Mouse (Mus musculus) forebrain, postnatal 0 days (tissue): Measurements from ENCODE around the gene Lmntd1. TPM values are rescaled to one million over a fixed set of nuclear protein-coding genes. Genes with fewer than 3 reads are reported as not detected.

Experiments
- ATAC-seq: fragments of 200-750 bp; cut with Nextera tagmentation; 2 replicates; pipeline ENCODE4 v1.8.0; 2017; ENCODE audit warnings: mild to moderate bottlenecking, moderate library complexity
- DNase-seq: peaks from one replicate; pipeline ENCODE4 v3.0.0-alpha.2; 2015
- H3K27ac ChIP-seq: fragments of 300-500 bp; sonication (generic); 2 replicates; pipeline ENCODE4 v1.5.1; 2014; ENCODE audit warnings: low read depth, mild to moderate bottlenecking, antibody characterized with exemption, low read length, moderate library complexity, mixed read lengths
- H3K27me3 ChIP-seq: fragments of 300-500 bp; sonication (generic); 2 replicates; pipeline ENCODE4 v1.6.1; 2014; ENCODE audit warnings: mild to moderate bottlenecking, low read length, mixed read lengths; ENCODE audit not compliant: insufficient read depth
- H3K36me3 ChIP-seq: fragments of 300-500 bp; sonication (generic); 2 replicates; pipeline ENCODE4 v1.6.1; 2014; ENCODE audit warnings: mild to moderate bottlenecking, moderate library complexity; ENCODE audit not compliant: insufficient read depth
- H3K4me1 ChIP-seq: fragments of 300-500 bp; sonication (generic); 2 replicates; pipeline ENCODE4 v1.6.1; 2014; ENCODE audit warnings: antibody characterized with exemption; ENCODE audit not compliant: insufficient read depth
- H3K4me2 ChIP-seq: fragments of 300-500 bp; sonication (generic); 2 replicates; pipeline ENCODE4 v1.6.1; 2014; ENCODE audit warnings: low read depth, mild to moderate bottlenecking, moderate library complexity
- H3K4me3 ChIP-seq: fragments of 300-500 bp; sonication (generic); 2 replicates; pipeline ENCODE4 v1.5.1; 2014; ENCODE audit warnings: low read depth, low read length, mixed read lengths
- H3K9ac ChIP-seq: fragments of 300-500 bp; sonication (generic); 2 replicates; pipeline ENCODE4 v1.6.1; 2014; ENCODE audit warnings: mild to moderate bottlenecking
- H3K9me3 ChIP-seq: fragments of 300-500 bp; sonication (generic); 2 replicates; pipeline ENCODE4 v1.6.1; 2016; ENCODE audit warnings: low read length
- CTCF ChIP-seq: sonication (generic); IDR thresholded peaks from 2 replicates; pipeline ENCODE4 v1.5.1; 2016; ENCODE audit warnings: antibody characterized with exemption, control low read depth, low read depth
- WGBS: fragments of 180-500 bp; shearing (Covaris S2); extraction: QIAGEN DNeasy Blood & Tissue Kit; methylation state at CpG from one replicate; pipeline ENCODE4 v1.1.7; 2014; 5-methylcytosine and 5-hydroxymethylcytosine counted together
- polyA plus RNA-seq: library from polyadenylated mRNA; unstranded; fragments of >200 nt; fragmentation: Nextera tagmentation; extraction: Ambion mirVana; gene quantifications from 2 replicates; pipeline ENCODE4 v1.2.1, GENCODE M21; 2015
- total RNA-seq: library from RNA; depleted of rRNA; stranded (reverse); fragments of >200 nt; gene quantifications from 2 replicates; pipeline ENCODE4 v1.2.3, GENCODE M21; 2014; rRNA removed

Lmntd1 gene
- total and polyA plus RNA-seq, 2 experiments from 2014 or later: 1.3 to 1.4 TPM

GRCm38 (mm10) chr6:145335876-145336768, 278.0 kb downstream of the Lmntd1 start:
- Histone ChIP-seq H3K27me3 (no peaks in the 10 kb centered on the region), H3K4me2 (no peak overlapping the region), H3K9ac (no peak overlapping the region), H3K4me3 (no peak overlapping the region), H3K9me3 (no peaks in the 10 kb centered on the region), H3K36me3 (no peaks in the 10 kb centered on the region), H3K4me1 (no peaks in the 10 kb centered on the region; the same call in 1 of the 2 replicates), H3K27ac (no peak overlapping the region)
- DNase-seq (no peak), ATAC-seq (no peak)
- 67% methylated on average over 18 of the region's 18 CpGs for WGBS
- TF ChIP-seq CTCF: no peak

- no peak overlapping the region for H3K4me3 ChIP-seq
- H3K9ac ChIP-seq: no peak overlapping the region
- no peaks in the 10 kb centered on the region for H3K9me3 ChIP-seq
- H3K27me3 ChIP-seq: no peaks in the 10 kb centered on the region
- no peak for DNase-seq
- no peak for TF ChIP-seq CTCF
- no peaks in the 10 kb centered on the region for H3K4me1 ChIP-seq
- ATAC-seq: no peak
- H3K4me2 ChIP-seq: no peak overlapping the region
- no peak overlapping the region for H3K27ac ChIP-seq
- WGBS: 86% methylated on average over 3 of the region's 3 CpGs
- no peaks in the 10 kb centered on the region for H3K36me3 ChIP-seq
Observed at GRCm38 (mm10) chr6:145334211-145334610, 279.9 kb downstream of the Lmntd1 start.

GRCm38 (mm10) chr6:145326141-145326806, 287.8 kb downstream of the Lmntd1 start:
- WGBS: 76% methylated on average over 12 of the region's 12 CpGs
- Histone ChIP-seq H3K9ac (no peak overlapping the region), H3K4me2 (no peak overlapping the region), H3K27ac (no peak overlapping the region), H3K4me1 (no peaks in the 10 kb centered on the region), H3K9me3 (no peaks in the 10 kb centered on the region), H3K36me3 (no peaks in the 10 kb centered on the region), H3K27me3 (no peaks in the 10 kb centered on the region), H3K4me3 (no peak overlapping the region)
- DNase-seq: no peak
- no peak for ATAC-seq
- TF ChIP-seq CTCF: no peak

- Histone ChIP-seq H3K9me3 (no peaks in the 10 kb centered on the region), H3K27me3 (no peaks in the 10 kb centered on the region), H3K4me1 (no peaks in the 10 kb centered on the region), H3K9ac (no peak overlapping the region), H3K27ac (no peak overlapping the region), H3K4me2 (no peak overlapping the region), H3K36me3 (no peaks in the 10 kb centered on the region), H3K4me3 (no peak overlapping the region)
- WGBS: 72% methylated on average over 6 of the region's 6 CpGs
- ATAC-seq (no peak), DNase-seq (no peak)
- TF ChIP-seq CTCF: no peak
Observed at GRCm38 (mm10) chr6:145325095-145325494, 289.0 kb downstream of the Lmntd1 start.

- no peak for ATAC-seq
- H3K36me3 ChIP-seq: no peaks in the 10 kb centered on the region
- no peak overlapping the region for H3K27ac ChIP-seq
- H3K4me3 ChIP-seq: no peak overlapping the region
- 60% methylated on average over 7 of the region's 7 CpGs for WGBS
- TF ChIP-seq CTCF: no peak
- H3K9ac ChIP-seq: no peak overlapping the region
- no peak overlapping the region for H3K4me2 ChIP-seq
- no peaks in the 10 kb centered on the region for H3K9me3 ChIP-seq
- H3K27me3 ChIP-seq: no peaks in the 10 kb centered on the region
- no peaks in the 10 kb centered on the region for H3K4me1 ChIP-seq
- no peak for DNase-seq
Observed at GRCm38 (mm10) chr6:145324470-145324869, 289.6 kb downstream of the Lmntd1 start.

GRCm38 (mm10) chr6:145322246-145322645, 291.9 kb downstream of the Lmntd1 start:
- WGBS: 86% methylated on average over 7 of the region's 7 CpGs
- Histone ChIP-seq H3K36me3 (no peaks in the 10 kb centered on the region), H3K4me1 (no peaks in the 10 kb centered on the region), H3K4me3 (no peak overlapping the region), H3K4me2 (no peak overlapping the region), H3K9ac (no peak overlapping the region), H3K27ac (no peak overlapping the region), H3K27me3 (no peaks in the 10 kb centered on the region), H3K9me3 (no peaks in the 10 kb centered on the region)
- TF ChIP-seq CTCF: no peak
- ATAC-seq: no peak
- no peak for DNase-seq

GRCm38 (mm10) chr6:145320156-145320555, 294.0 kb downstream of the Lmntd1 start:
- H3K27me3 ChIP-seq: no peaks in the 10 kb centered on the region
- 87% methylated on average over 10 of the region's 10 CpGs for WGBS
- H3K27ac ChIP-seq: no peak overlapping the region
- H3K4me1 ChIP-seq: no peaks in the 10 kb centered on the region
- no peaks in the 10 kb centered on the region for H3K36me3 ChIP-seq
- TF ChIP-seq CTCF: no peak
- no peak overlapping the region for H3K4me2 ChIP-seq
- no peak overlapping the region for H3K9ac ChIP-seq
- no peak overlapping the region for H3K4me3 ChIP-seq
- ATAC-seq (no peak), DNase-seq (no peak)
- H3K9me3 ChIP-seq: no peaks in the 10 kb centered on the region

Other genes with a start within 250 kb of the Lmntd1 start
- not detected in 2 replicates for gene Tuba3b, start 1.4 kb upstream of the Lmntd1 start, total RNA-seq
- not detected in 2 replicates for gene Tuba3b, start 1.4 kb upstream of the Lmntd1 start, polyA plus RNA-seq
- 8.8 and 10.6 TPM in 2 replicates for gene Rassf8, start 132.4 kb upstream of the Lmntd1 start, total RNA-seq
- gene Rassf8, start 132.4 kb upstream of the Lmntd1 start, polyA plus RNA-seq: 2.4 and 2.8 TPM in 2 replicates